In the genomic region with DNA sequence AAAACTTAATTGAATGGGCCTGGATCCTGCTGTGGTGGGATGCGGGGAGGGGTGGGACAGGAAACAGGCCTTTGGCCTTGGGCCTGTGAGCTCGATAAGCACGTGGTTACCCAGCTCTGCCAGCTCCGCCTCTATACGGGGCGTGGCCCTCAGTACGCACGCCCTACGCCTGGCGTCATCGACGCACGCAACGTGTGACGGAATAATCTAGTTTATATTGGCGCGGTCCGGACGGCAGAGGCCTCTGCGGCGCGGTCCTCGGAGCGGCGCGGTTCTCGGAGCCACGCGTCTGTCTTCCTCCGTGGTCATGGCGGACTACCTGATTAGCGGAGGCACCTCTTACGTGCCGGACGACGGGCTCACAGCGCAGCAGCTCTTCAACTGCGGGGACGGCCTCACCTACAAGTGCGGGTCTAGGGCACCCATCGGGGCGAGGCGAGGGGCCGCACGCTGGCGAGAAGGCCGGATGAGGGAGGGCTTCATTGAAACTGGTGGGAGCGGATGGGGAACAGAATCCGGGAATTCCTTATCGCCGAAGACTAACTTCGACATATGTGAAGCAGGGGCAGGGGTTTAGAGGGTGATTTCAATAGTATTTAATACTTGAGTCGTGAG, we compare ENCODE assay signal across 8 mouse cellular contexts. TPM values are rescaled to one million over a fixed set of nuclear protein-coding genes. Genes with fewer than 3 reads are reported as not detected.
A peak's percentile ranks its signal among the peaks of the same experiment; 100 is the strongest.
DNase-seq lines count a peak whose midpoint lies in the region; ATAC-seq and TF ChIP-seq lines count a peak whose summit lies in the region.

A gene (plus strand): TSS at position 60 of the 615 bp plus-strand sequence.

- H3K4me3 ChIP-seq in C2C12 (ENCODE audit: insufficient read depth, poor library complexity, severe bottlenecking) (peak within 1 kb of the TSS; percentile 50), myocyte (peak within 1 kb of the TSS; percentile 40)
- H3K4me3 ChIP-seq in erythroblast, embryonic 14.5 days (replicated peaks), result peak within 1 kb of the TSS; percentile 82
- H3K4me3 ChIP-seq in heart, embryonic 11.5 days (ENCODE audit: low read depth, low read length), result peak within 1 kb of the TSS; percentile 58
- peak within 1 kb of the TSS; percentile 71 for H3K4me3 ChIP-seq in kidney, embryonic 16.5 days (ENCODE audit: low read length)
- peak within 1 kb of the TSS; percentile 74 for H3K4me3 ChIP-seq in liver, adult 2 months (ENCODE audit: insufficient read depth, low read depth, low read length)

- peak; percentile 59; the same call in 1 of the 2 replicates for TF ChIP-seq POLR2A in brain, embryonic 14.5 days (IDR thresholded peaks at IDR 0.05; ENCODE audit: borderline replicate concordance, extremely low read depth, insufficient read depth, insufficient read length, poor library complexity, severe bottlenecking)
- TF ChIP-seq POLR2A in liver, adult 2 months (IDR thresholded peaks at IDR 0.05; ENCODE audit: extremely low read depth, insufficient read depth, low read length), result peak; percentile 78
- TF ChIP-seq POLR2A in myocyte (IDR thresholded peaks at IDR 0.05; ENCODE audit: insufficient read length, low read depth), result peak; percentile 91

- peak; percentile 99 for DNase-seq in brain, embryonic 14.5 days (ENCODE audit: low read depth)
- peak; percentile 89 for DNase-seq in liver, adult 2 months (ENCODE audit: extremely low read depth, low read depth, low spot score)
- peak; percentile 98 for DNase-seq in splenic B cell, adult 2 months (ENCODE audit: low read depth, low spot score)

- H3K79me2 ChIP-seq in C2C12 (ENCODE audit: control insufficient read depth, insufficient read depth) (peaks cover 26% of the 10 kb centered on the region), myocyte (ENCODE audit: control insufficient read depth, insufficient read depth) (peaks cover 20% of the 10 kb centered on the region)
- peaks cover 8% of the 10 kb centered on the region; the same call in 1 of the 2 replicates for H3K79me2 ChIP-seq in liver, adult 2 months (ENCODE audit: control insufficient read depth, insufficient read depth, low read length)

- H3K4me1 ChIP-seq in erythroblast, embryonic 14.5 days (ENCODE audit: control insufficient read depth), result peaks cover 48% of the 10 kb centered on the region
- H3K4me1 ChIP-seq in heart, embryonic 11.5 days (ENCODE audit: control insufficient read depth, insufficient read depth, low read length), result peaks cover 9% of the 10 kb centered on the region
- peaks cover 10% of the 10 kb centered on the region for H3K4me1 ChIP-seq in kidney, embryonic 16.5 days (ENCODE audit: insufficient read depth, low read length)
- H3K4me1 ChIP-seq in liver, adult 2 months (ENCODE audit: control insufficient read depth, insufficient read depth, low read length), result no peaks in the 10 kb centered on the region

- peak within 1 kb of the TSS; percentile 80 for H3K9ac ChIP-seq in heart, embryonic 11.5 days (ENCODE audit: low read depth, low read length)
- peak within 1 kb of the TSS; percentile 87 for H3K9ac ChIP-seq in kidney, embryonic 16.5 days (replicated peaks; ENCODE audit: low read length)
- peak within 1 kb of the TSS; percentile 89 for H3K9ac ChIP-seq in liver, adult 2 months (ENCODE audit: low read depth, low read length)

- peak within 1 kb of the TSS; percentile 84 for H3K4me2 ChIP-seq in heart, embryonic 11.5 days
- peak within 1 kb of the TSS; percentile 90 for H3K4me2 ChIP-seq in kidney, embryonic 16.5 days (replicated peaks; ENCODE audit: low read depth, low read length)
- H3K4me2 ChIP-seq in myocyte (ENCODE audit: low read depth), result peak within 1 kb of the TSS; percentile 87

- under 1% methylated on average over 52 of the region's 53 CpGs for WGBS in heart, embryonic 11.5 days (ENCODE audit: insufficient replicate concordance)
- WGBS in kidney, embryonic 16.5 days, result under 1% methylated on average over 52 of the region's 53 CpGs
- WGBS in liver, adult 2 months, result under 1% methylated on average over 53 of the region's 53 CpGs

- H3K79me3 ChIP-seq in C2C12 (ENCODE audit: low read depth), result peaks cover 19% of the 10 kb centered on the region

- H3K27ac ChIP-seq in heart, embryonic 11.5 days (ENCODE audit: low read depth, low read length), result peak within 1 kb of the TSS; percentile 69
- peak within 1 kb of the TSS; percentile 73 for H3K27ac ChIP-seq in kidney, embryonic 16.5 days (ENCODE audit: low read length)
- H3K27ac ChIP-seq in liver, adult 2 months (replicated peaks; ENCODE audit: insufficient read depth, low read depth, low read length), result peak within 1 kb of the TSS; percentile 30

- H3K27me3 ChIP-seq in C2C12 (ENCODE audit: control insufficient read depth, insufficient read depth, insufficient read length), result no peaks in the 10 kb centered on the region
- no peaks in the 10 kb centered on the region for H3K27me3 ChIP-seq in erythroblast, embryonic 14.5 days (ENCODE audit: control insufficient read depth)
- H3K27me3 ChIP-seq in heart, embryonic 11.5 days (ENCODE audit: control insufficient read depth, insufficient read depth, low read length), result no peaks in the 10 kb centered on the region
- no peaks in the 10 kb centered on the region for H3K27me3 ChIP-seq in kidney, embryonic 16.5 days (ENCODE audit: insufficient read depth, low read length)
- H3K27me3 ChIP-seq in liver, adult 2 months (ENCODE audit: control insufficient read depth, insufficient read depth, low read length), result no peaks in the 10 kb centered on the region
- no peaks in the 10 kb centered on the region for H3K27me3 ChIP-seq in myocyte (ENCODE audit: control insufficient read depth, insufficient read depth, insufficient read length)
- H3K27me3 ChIP-seq in splenic B cell, adult 2 months (ENCODE audit: control insufficient read depth, insufficient read depth, low read length, poor library complexity, severe bottlenecking), result no peaks in the 10 kb centered on the region

- H3ac ChIP-seq in C2C12 (ENCODE audit: control insufficient read depth, insufficient read length, low read depth), result peak within 1 kb of the TSS; percentile 78
- peak within 1 kb of the TSS; percentile 9 for H3ac ChIP-seq in myocyte (ENCODE audit: control insufficient read depth, insufficient read length)

- ATAC-seq in heart, embryonic 11.5 days (replicated peaks; ENCODE audit: insufficient number of reproducible peaks, low FRiP score, low TSS enrichment), result peak; percentile 97
- ATAC-seq in kidney, embryonic 16.5 days (ENCODE audit: low FRiP score, low TSS enrichment), result peak; percentile 98

- H3K36me3 ChIP-seq in C2C12 (ENCODE audit: control insufficient read depth, insufficient read depth), result peaks cover 79% of the 10 kb centered on the region
- peaks cover 91% of the 10 kb centered on the region for H3K36me3 ChIP-seq in erythroblast, embryonic 14.5 days (ENCODE audit: control insufficient read depth)
- peaks cover 46% of the 10 kb centered on the region for H3K36me3 ChIP-seq in heart, embryonic 11.5 days (ENCODE audit: control insufficient read depth, insufficient read depth, low read length)
- peaks cover 75% of the 10 kb centered on the region for H3K36me3 ChIP-seq in kidney, embryonic 16.5 days (ENCODE audit: insufficient read depth, low read length)
- peaks cover 37% of the 10 kb centered on the region for H3K36me3 ChIP-seq in liver, adult 2 months (ENCODE audit: control insufficient read depth, insufficient read depth, low read length)
- H3K36me3 ChIP-seq in myocyte (ENCODE audit: control insufficient read depth, insufficient read depth), result peaks cover 34% of the 10 kb centered on the region
- peaks cover 23% of the 10 kb centered on the region for H3K36me3 ChIP-seq in splenic B cell, adult 2 months (ENCODE audit: control insufficient read depth, insufficient read depth, low read length, poor library complexity, severe bottlenecking)

- no peaks in the 10 kb centered on the region for H3K9me3 ChIP-seq in erythroblast, embryonic 14.5 days (ENCODE audit: control insufficient read depth, low read length)
- no peaks in the 10 kb centered on the region for H3K9me3 ChIP-seq in heart, embryonic 11.5 days (replicated peaks; ENCODE audit: control insufficient read depth, low read length)
- no peaks in the 10 kb centered on the region for H3K9me3 ChIP-seq in kidney, embryonic 16.5 days (ENCODE audit: low read length)

- TF ChIP-seq CTCF in C2C12 (IDR thresholded peaks at IDR 0.05; ENCODE audit: control insufficient read depth, insufficient read depth, insufficient read length), result no peak
- TF ChIP-seq CTCF in brain, embryonic 14.5 days (IDR thresholded peaks at IDR 0.05; ENCODE audit: borderline replicate concordance, extremely low read depth, insufficient read depth, insufficient read length), result no peak
- TF ChIP-seq CTCF in liver, adult 2 months (IDR thresholded peaks at IDR 0.05; ENCODE audit: low read depth, low read length), result 0 out of 2 replicates have a peak, but pooled peaks have one; percentile 0

TF ChIP-seq in C2C12, 6 proteins besides CTCF, POLR2A, EP300 and RAD21:
- TF ChIP-seq MAX (IDR thresholded peaks at IDR 0.05), result peak; percentile 92
- TF ChIP-seq USF1 (IDR thresholded peaks at IDR 0.05; ENCODE audit: low read depth), result peak; percentile 72
- no peak for TF ChIP-seq MYOG (IDR thresholded peaks at IDR 0.05; ENCODE audit: control insufficient read depth, extremely low read depth, insufficient read length)

TF ChIP-seq in myocyte, 11 proteins besides CTCF, POLR2A, EP300 and RAD21:
- no peak for TF ChIP-seq CEBPB (IDR thresholded peaks at IDR 0.05; ENCODE audit: insufficient read depth, poor library complexity, severe bottlenecking)
- peak; percentile 19 for TF ChIP-seq MAX (IDR thresholded peaks at IDR 0.05; ENCODE audit: low read depth)
- no peak for TF ChIP-seq MYOD1 (IDR thresholded peaks at IDR 0.05; ENCODE audit: control insufficient read depth in 1 of 3, insufficient read length in 2 of 3, low read depth in 2 of 3)
- peak; percentile 41 for TF ChIP-seq SRF (IDR thresholded peaks at IDR 0.05; ENCODE audit: control insufficient read depth, insufficient read length, low read depth)
- TF ChIP-seq USF1 (IDR thresholded peaks at IDR 0.05; ENCODE audit: low read depth), result peak; percentile 33
- TF ChIP-seq E2F4 (IDR thresholded peaks at IDR 0.05; ENCODE audit: insufficient read depth), result no peak
- no peak for TF ChIP-seq TCF3 (IDR thresholded peaks at IDR 0.05; ENCODE audit: insufficient read length, low read depth)
- peak; percentile 99 for TF ChIP-seq POLR2AphosphoS2 (IDR thresholded peaks at IDR 0.05; ENCODE audit: insufficient read length, low read depth)
- no peak for TF ChIP-seq REST (IDR thresholded peaks at IDR 0.05; ENCODE audit: insufficient read depth, insufficient read length)
- no peak for TF ChIP-seq TCF12 (IDR thresholded peaks at IDR 0.05; ENCODE audit: insufficient read depth, poor library complexity, severe bottlenecking)

RNA-seq across cellular contexts. Expression of the gene that starts here (rescaled TPM):
- 332 TPM for polyA plus RNA-seq in C2C12 (2012; fragmentation: generic; extraction: Trizol)
- 127 and 171 TPM in 2 replicates for polyA plus RNA-seq in brain, embryonic 14.5 days (2012; rRNA removed)
- 4.0 and 4.4 TPM in 2 replicates for polyA plus RNA-seq in erythroblast, embryonic 14.5 days (2012)
- polyA plus RNA-seq in heart, embryonic 11.5 days (2014; fragmentation: Nextera tagmentation; extraction: Ambion mirVana), result 130 TPM in 2 replicates
- 188 and 198 TPM in 2 replicates for polyA plus RNA-seq in kidney, embryonic 16.5 days (2015; fragmentation: Nextera tagmentation; extraction: Ambion mirVana)
- 33.6 and 39.3 TPM in 2 replicates for total RNA-seq in liver, adult 2 months (2014; rRNA removed)
- 62.5 and 72.8 TPM in 2 replicates for polyA plus RNA-seq in liver, adult 2 months (2012; rRNA removed)
- polyA plus RNA-seq in myocyte (2012; fragmentation: generic; extraction: Trizol), result 129 TPM

Comparison
In these comparisons a context has a peak if more than half of its experiments do, and no peak if none do; other contexts are left out.
1. Peak in every context shown above with its lines: DNase-seq, ATAC-seq, H3K4me3 ChIP-seq and H3K27ac ChIP-seq.
2. RNA of the gene that starts here (polyA plus RNA-seq): 332 TPM in C2C12 (single experiment), 188 to 198 TPM in kidney, embryonic 16.5 days, 130 TPM in heart, embryonic 11.5 days, 129 TPM in myocyte (single experiment), 127 to 171 TPM in brain, embryonic 14.5 days and 62.5 to 72.8 TPM in liver, adult 2 months; 4.0 to 4.4 TPM in erythroblast, embryonic 14.5 days; every median in the first group is over 10 times any median in the second.